Mouse (Mus musculus) cortical plate, adult 2 months (tissue): ENCODE results near the gene Cuedc1.

Experiments
- CTCF ChIP-seq: fragments of 200-500 bp; IDR thresholded peaks from 2 replicates; pipeline ENCODE4 v1.5.1; 2011; ENCODE audit warnings: mild to moderate bottlenecking, control low read depth, low read length; ENCODE audit not compliant: insufficient read depth; ENCODE audit errors: extremely low read depth
- POLR2A ChIP-seq: fragments of 200-500 bp; IDR thresholded peaks from 2 replicates; pipeline ENCODE4 v1.6.1; 2011; ENCODE audit warnings: mild to moderate bottlenecking, low read length, control low read depth; ENCODE audit not compliant: insufficient read depth; ENCODE audit errors: extremely low read depth

GRCm38 (mm10) chr11:88129935-88130334, 32.1 kb downstream of the Cuedc1 start:
- TF ChIP-seq POLR2A (no peak), CTCF (no peak)
